Mouse (Mus musculus) hindbrain, embryonic 16.5 days (tissue): ENCODE measurements around the gene Capn15. TPM values are rescaled to one million over a fixed set of nuclear protein-coding genes. Genes with fewer than 3 reads are reported as not detected.

Source experiments
- ATAC-seq: fragments of 200-750 bp; cut with Nextera tagmentation; 2 replicates; pipeline ENCODE4 v1.8.0; 2017; ENCODE audit warnings: moderate TSS enrichment, moderate library complexity
- H3K27ac ChIP-seq: fragments of 300-500 bp; sonication (generic); 2 replicates; pipeline ENCODE4 v1.5.1; 2014; ENCODE audit warnings: low read depth, mild to moderate bottlenecking, control low read depth, low read length, moderate library complexity
- H3K27me3 ChIP-seq: fragments of 300-500 bp; sonication (generic); replicated peaks from 2 replicates; pipeline ENCODE4 v1.6.1; 2014; ENCODE audit warnings: low read length; ENCODE audit not compliant: control insufficient read depth, insufficient read depth
- H3K36me3 ChIP-seq: fragments of 300-500 bp; sonication (generic); 2 replicates; pipeline ENCODE4 v1.6.1; 2014; ENCODE audit warnings: mild to moderate bottlenecking, low read length, moderate library complexity, mixed read lengths; ENCODE audit not compliant: control insufficient read depth, insufficient read depth
- H3K4me1 ChIP-seq: fragments of 300-500 bp; sonication (generic); 2 replicates; pipeline ENCODE4 v1.6.1; 2014; ENCODE audit warnings: low read depth, low read length; ENCODE audit not compliant: control insufficient read depth, insufficient read depth
- H3K4me2 ChIP-seq: fragments of 300-500 bp; sonication (generic); 2 replicates; pipeline ENCODE4 v1.6.1; 2014; ENCODE audit warnings: mild to moderate bottlenecking, low read length, control low read depth, moderate library complexity
- H3K4me3 ChIP-seq: fragments of 300-500 bp; sonication (generic); 2 replicates; pipeline ENCODE4 v1.5.1; 2014; ENCODE audit warnings: mild to moderate bottlenecking, low read length, control low read depth, moderate library complexity
- H3K9ac ChIP-seq: fragments of 300-500 bp; sonication (generic); 2 replicates; pipeline ENCODE4 v1.6.1; 2014; ENCODE audit warnings: low read depth, mild to moderate bottlenecking, control low read depth, low read length, moderate library complexity
- H3K9me3 ChIP-seq: fragments of 300-500 bp; sonication (generic); 2 replicates; pipeline ENCODE4 v1.6.1; 2014; ENCODE audit warnings: mild to moderate bottlenecking, low read length, moderate library complexity; ENCODE audit not compliant: control insufficient read depth
- WGBS: fragments of 180-500 bp; shearing (Covaris S2); extraction: QIAGEN DNeasy Blood & Tissue Kit; methylation state at CpG from one replicate; pipeline ENCODE4 v1.1.7; 2014; 5-methylcytosine and 5-hydroxymethylcytosine counted together
- polyA plus RNA-seq: library from polyadenylated mRNA; unstranded; fragments of >200 nt; fragmentation: Nextera tagmentation; extraction: Ambion mirVana; gene quantifications from 2 replicates; pipeline ENCODE4 v1.2.1, GENCODE M21; 2015

Gene Capn15
- 20.6 and 25.5 TPM in 2 replicates for polyA plus RNA-seq

GRCm38 (mm10) chr17:25985306-25986294 lies at the start of gene Capn15:
Gene Capn15, minus strand, starts transcription at chr17:25985796.
- WGBS = under 1% methylated on average over 91 of the region's 91 CpGs
- Histone ChIP-seq H3K36me3 (peaks cover 12% of the 10 kb centered on the region), H3K4me2 (peak within 1 kb of the TSS; percentile 62), H3K27ac (peak within 1 kb of the TSS; percentile 86), H3K9ac (peak within 1 kb of the TSS; percentile 92), H3K4me3 (peak within 1 kb of the TSS; percentile 84), H3K4me1 (peaks cover 21% of the 10 kb centered on the region), H3K27me3 (no peaks in the 10 kb centered on the region), H3K9me3 (no peaks in the 10 kb centered on the region)
- peak; percentile 99 for ATAC-seq

- no peaks in the 10 kb centered on the region for H3K27me3 ChIP-seq
- H3K27ac ChIP-seq = no peak overlapping the region
Observed at GRCm38 (mm10) chr17:26032037-26032436, 46.4 kb upstream of the Capn15 start.

DNA sequence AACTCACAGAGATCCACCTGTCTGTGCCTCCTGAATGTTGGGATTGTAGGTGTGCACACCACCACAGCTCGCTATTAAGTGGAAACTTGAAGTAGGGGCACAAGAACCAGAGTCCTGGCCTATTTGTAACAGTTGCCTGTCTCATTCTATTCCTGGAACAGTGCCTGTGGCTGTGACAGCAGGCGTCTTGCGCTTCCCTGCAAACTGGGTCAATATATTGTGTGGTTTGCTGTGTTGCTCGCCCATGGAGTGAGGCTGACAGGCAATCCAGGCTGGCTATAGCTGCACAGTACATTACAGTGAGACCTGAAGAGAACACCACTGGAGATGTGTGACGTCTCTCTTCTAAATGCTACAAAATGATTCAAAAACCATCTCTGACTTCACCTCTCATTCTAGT lies 46.0 kb upstream of the Capn15 start:
- Histone ChIP-seq H3K27ac (no peak overlapping the region), H3K9ac (no peak overlapping the region), H3K4me2 (no peak overlapping the region), H3K27me3 (no peaks in the 10 kb centered on the region), H3K36me3 (no peaks in the 10 kb centered on the region), H3K9me3 (no peaks in the 10 kb centered on the region), H3K4me3 (no peak overlapping the region), H3K4me1 (no peaks in the 10 kb centered on the region)
- no peak for ATAC-seq
- 90% methylated on average over 5 of the region's 5 CpGs for WGBS

More at GRCm38 (mm10) chr17:26032037-26032436, 46.4 kb upstream of the Capn15 start:
- no peak overlapping the region for H3K4me2 ChIP-seq
- H3K36me3 ChIP-seq = no peaks in the 10 kb centered on the region
- no peaks in the 10 kb centered on the region for H3K9me3 ChIP-seq
- ATAC-seq = no peak
- 85% methylated on average over 6 of the region's 6 CpGs for WGBS
- no peak overlapping the region for H3K9ac ChIP-seq
- no peak overlapping the region for H3K4me3 ChIP-seq
- no peaks in the 10 kb centered on the region for H3K4me1 ChIP-seq

DNA sequence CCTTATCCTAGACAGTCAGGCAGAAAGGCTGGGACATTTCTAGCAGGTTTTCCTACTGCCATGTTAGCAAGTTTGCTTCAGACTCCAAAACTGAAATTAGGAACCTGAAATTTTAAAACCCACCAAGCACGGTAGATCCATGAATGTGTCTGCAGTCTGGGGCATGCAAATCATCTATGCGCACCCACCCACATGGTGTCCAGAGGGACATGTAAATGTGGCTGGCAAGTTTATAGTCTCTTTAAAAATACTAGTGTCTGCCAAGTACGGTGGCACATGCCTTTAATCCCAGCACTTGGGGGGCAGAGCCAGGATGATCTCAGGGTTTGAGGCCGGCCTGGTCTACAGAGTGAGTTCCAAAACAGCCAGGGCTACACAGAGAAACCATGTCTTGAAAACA lies 42.7 kb upstream of the Capn15 start:
- no peak for ATAC-seq
- Histone ChIP-seq H3K27me3 (no peaks in the 10 kb centered on the region), H3K4me2 (no peak overlapping the region), H3K9me3 (no peaks in the 10 kb centered on the region), H3K4me1 (no peaks in the 10 kb centered on the region), H3K27ac (no peak overlapping the region), H3K4me3 (no peak overlapping the region), H3K36me3 (peaks cover 6% of the 10 kb centered on the region; the same call in 1 of the 2 replicates), H3K9ac (no peak overlapping the region)
- 83% methylated on average over 4 of the region's 4 CpGs for WGBS

GRCm38 (mm10) chr17:26024674-26025073 lies 39.1 kb upstream of the Capn15 start:
- Histone ChIP-seq H3K4me3 (no peak overlapping the region), H3K9ac (no peak overlapping the region), H3K36me3 (peaks cover 6% of the 10 kb centered on the region; the same call in 1 of the 2 replicates), H3K27me3 (no peaks in the 10 kb centered on the region), H3K9me3 (no peaks in the 10 kb centered on the region), H3K4me2 (no peak overlapping the region), H3K27ac (no peak overlapping the region), H3K4me1 (no peaks in the 10 kb centered on the region)
- ATAC-seq = no peak
- 98% methylated on average over 9 of the region's 9 CpGs for WGBS

DNA sequence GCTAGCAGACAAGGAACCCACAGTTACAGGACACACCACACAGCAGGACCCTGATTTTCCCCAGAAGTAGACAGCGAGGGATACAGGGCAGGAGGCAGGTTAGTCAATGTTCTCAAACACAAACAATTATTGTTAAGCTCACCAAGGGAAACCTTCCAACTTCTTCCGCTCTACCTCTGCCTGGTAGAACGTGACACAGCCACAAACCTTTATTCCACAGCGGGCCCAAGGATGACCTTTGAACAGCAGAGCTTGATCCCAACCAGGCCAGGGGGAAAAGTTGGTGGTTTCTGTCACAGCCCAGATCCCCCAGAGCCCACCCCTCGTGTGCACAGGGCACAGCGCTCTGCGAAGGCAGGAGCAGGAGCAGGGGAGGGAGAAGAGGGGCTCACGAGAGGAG lies 38.4 kb upstream of the Capn15 start:
- H3K9ac ChIP-seq = no peak overlapping the region
- 93% methylated on average over 8 of the region's 8 CpGs for WGBS

GRCm38 (mm10) chr17:26023181-26023580 lies 37.6 kb upstream of the Capn15 start:
- H3K9me3 ChIP-seq = no peaks in the 10 kb centered on the region
- peaks cover 9% of the 10 kb centered on the region; the same call in 1 of the 2 replicates for H3K36me3 ChIP-seq
- WGBS = 97% methylated on average over 5 of the region's 5 CpGs
- no peak overlapping the region for H3K4me2 ChIP-seq
- no peak overlapping the region for H3K27ac ChIP-seq
- H3K4me3 ChIP-seq = no peak overlapping the region
- H3K4me1 ChIP-seq = no peaks in the 10 kb centered on the region
- no peak for ATAC-seq
- no peaks in the 10 kb centered on the region for H3K27me3 ChIP-seq
- no peak overlapping the region for H3K9ac ChIP-seq

More for the DNA sequence above, 38.4 kb upstream of the Capn15 start:
- H3K4me3 ChIP-seq = no peak overlapping the region
- no peaks in the 10 kb centered on the region for H3K27me3 ChIP-seq
- H3K27ac ChIP-seq = no peak overlapping the region
- no peaks in the 10 kb centered on the region for H3K9me3 ChIP-seq
- H3K36me3 ChIP-seq = peaks cover 6% of the 10 kb centered on the region; the same call in 1 of the 2 replicates
- no peak overlapping the region for H3K4me2 ChIP-seq
- no peak for ATAC-seq
- no peaks in the 10 kb centered on the region for H3K4me1 ChIP-seq

DNA sequence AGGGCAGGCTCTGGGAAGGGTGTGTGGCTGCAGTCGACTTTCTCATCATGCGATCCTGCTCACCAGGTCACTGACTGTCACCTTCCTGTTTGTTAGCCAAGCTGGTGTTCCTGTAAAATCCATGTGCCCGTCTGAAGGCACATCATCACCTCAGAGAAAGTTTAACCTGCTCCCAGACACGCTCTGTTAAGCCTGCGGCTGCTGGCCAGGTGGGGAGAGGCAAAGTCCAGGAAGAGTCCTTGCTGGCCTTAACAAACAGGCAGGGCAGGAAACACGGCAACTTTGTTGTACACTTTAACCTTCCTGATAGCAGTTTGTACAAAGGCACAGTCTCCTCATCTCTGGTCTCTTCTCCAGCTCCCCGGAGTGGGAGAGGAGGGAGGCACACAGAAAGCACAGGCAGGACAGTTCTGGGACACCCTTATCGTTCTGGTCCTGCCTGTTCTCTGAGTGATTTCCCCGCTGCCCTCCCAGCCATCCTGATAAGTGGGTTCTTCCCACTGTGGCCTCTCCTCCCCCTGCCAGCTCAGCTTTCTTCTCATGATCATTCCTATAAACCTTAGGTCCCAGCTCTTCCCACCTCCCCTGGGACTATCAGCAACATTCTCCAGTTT lies 36.2 kb upstream of the Capn15 start:
- 85% methylated on average over 9 of the region's 9 CpGs for WGBS
- Histone ChIP-seq H3K27ac (no peak overlapping the region), H3K4me3 (no peak overlapping the region), H3K27me3 (no peaks in the 10 kb centered on the region), H3K4me1 (no peaks in the 10 kb centered on the region), H3K9ac (no peak overlapping the region; the same call in 1 of the 2 replicates), H3K4me2 (no peak overlapping the region), H3K9me3 (no peaks in the 10 kb centered on the region), H3K36me3 (peaks cover 9% of the 10 kb centered on the region; the same call in 1 of the 2 replicates)
- ATAC-seq = no peak

- ATAC-seq = no peak
- H3K4me1 ChIP-seq = no peaks in the 10 kb centered on the region
- H3K36me3 ChIP-seq = peaks cover 7% of the 10 kb centered on the region; the same call in 1 of the 2 replicates
- no peak overlapping the region for H3K4me3 ChIP-seq
- no peak overlapping the region for H3K4me2 ChIP-seq
- WGBS = 95% methylated on average over 7 of the region's 7 CpGs
- no peaks in the 10 kb centered on the region for H3K27me3 ChIP-seq
- H3K27ac ChIP-seq = no peak overlapping the region
- no peaks in the 10 kb centered on the region for H3K9me3 ChIP-seq
- H3K9ac ChIP-seq = no peak overlapping the region
Observed at GRCm38 (mm10) chr17:26020848-26021347, 35.3 kb upstream of the Capn15 start.
